Mouse (Mus musculus) cerebellum, adult 2 months (tissue): ENCODE measurements around the gene Mum1l1. TPM values are rescaled to one million over a fixed set of nuclear protein-coding genes. Genes with fewer than 3 reads are reported as not detected.

Source experiments
- DNase-seq, 2 experiments: peaks; one replicate each; pipeline ENCODE4 v3.0.0; 2021
- H3K27ac ChIP-seq: fragments of 200-500 bp; 2 replicates; pipeline ENCODE4 v1.5.1; 2012; ENCODE audit warnings: low read length, control low read depth, inconsistent platforms; ENCODE audit not compliant: insufficient read depth
- H3K27me3 ChIP-seq: fragments of 200-500 bp; 2 replicates; pipeline ENCODE4 v1.6.1; 2012; ENCODE audit warnings: inconsistent platforms, mild to moderate bottlenecking, low read length, moderate library complexity; ENCODE audit not compliant: control insufficient read depth, insufficient read depth
- H3K4me1 ChIP-seq: fragments of 200-500 bp; 2 replicates; pipeline ENCODE4 v1.6.1; 2011; ENCODE audit warnings: low read length; ENCODE audit not compliant: control insufficient read depth, insufficient read depth
- H3K4me3 ChIP-seq: fragments of 200-500 bp; replicated peaks from 2 replicates; pipeline ENCODE3; 2011; ENCODE audit warnings: mild to moderate bottlenecking, low read depth, low read length, control low read depth; ENCODE audit not compliant: insufficient read depth
- CTCF ChIP-seq: fragments of 200-500 bp; IDR thresholded peaks from 2 replicates; pipeline ENCODE4 v1.5.1; 2011; ENCODE audit warnings: low read depth, mild to moderate bottlenecking, control low read depth, low read length, moderate library complexity, borderline replicate concordance; ENCODE audit not compliant: insufficient read depth
- POLR2A ChIP-seq: fragments of 200-500 bp; IDR thresholded peaks from 2 replicates; pipeline ENCODE4 v1.6.1; 2011; ENCODE audit warnings: low read length, control low read depth, borderline replicate concordance; ENCODE audit not compliant: insufficient read depth
- WGBS: fragments of 180-500 bp; shearing (Covaris S2); methylation state at CpG from one replicate; pipeline ENCODE4 v1.1.7; 2018; 5-methylcytosine and 5-hydroxymethylcytosine counted together
- polyA plus RNA-seq: library from polyadenylated mRNA; depleted of rRNA; stranded (reverse); fragments of >200 nt; gene quantifications from 2 replicates; pipeline ENCODE4 v1.2.3, GENCODE M21; 2012; rRNA removed

The Mum1l1 gene
- polyA plus RNA-seq, 1 experiment, result 1.7 TPM

- H3K4me1 ChIP-seq, result no peaks in the 10 kb centered on the region
- H3K27me3 ChIP-seq, result no peaks in the 10 kb centered on the region
- H3K27ac ChIP-seq, result no peak overlapping the region
- H3K4me3 ChIP-seq, result peak overlapping the region; percentile 52
- TF ChIP-seq POLR2A (no peak), CTCF (no peak)
- WGBS, result 19% methylated on average over 10 of the region's 10 CpGs
- peak in 1 of 2 experiments; percentile 6 for DNase-seq
Measured at GRCm38 (mm10) chrX:139217776-139218175, 7.9 kb downstream of the Mum1l1 start.

- TF ChIP-seq POLR2A (no peak), CTCF (peak; percentile 43; the same call in 1 of the 2 replicates)
- peak; percentile 35 to 44 for DNase-seq
- 22% methylated on average over 2 of the region's 2 CpGs for WGBS
Measured at GRCm38 (mm10) chrX:139219017-139219416, 9.2 kb downstream of the Mum1l1 start.

GRCm38 (mm10) chrX:139220830-139221229 lies 11.0 kb downstream of the Mum1l1 start:
- TF ChIP-seq CTCF (no peak), POLR2A (no peak)
- DNase-seq, result no peak
- no peaks in the 10 kb centered on the region for H3K4me1 ChIP-seq
- H3K27ac ChIP-seq, result no peak overlapping the region
- 84% methylated on average over 4 of the region's 4 CpGs for WGBS
- no peaks in the 10 kb centered on the region for H3K27me3 ChIP-seq
- H3K4me3 ChIP-seq, result no peak overlapping the region

More at GRCm38 (mm10) chrX:139219017-139219416, 9.2 kb downstream of the Mum1l1 start:
- Histone ChIP-seq H3K4me3 (no peak overlapping the region), H3K27me3 (no peaks in the 10 kb centered on the region), H3K27ac (no peak overlapping the region), H3K4me1 (no peaks in the 10 kb centered on the region)

GRCm38 (mm10) chrX:139221893-139222292 lies 12.1 kb downstream of the Mum1l1 start:
- no peak for DNase-seq
- no peaks in the 10 kb centered on the region for H3K4me1 ChIP-seq
- H3K4me3 ChIP-seq, result no peak overlapping the region
- no peaks in the 10 kb centered on the region for H3K27me3 ChIP-seq
- no peak for TF ChIP-seq POLR2A
- no peak for TF ChIP-seq CTCF
- H3K27ac ChIP-seq, result no peak overlapping the region
- 41% methylated on average over 3 of the region's 3 CpGs for WGBS

- H3K27me3 ChIP-seq, result no peaks in the 10 kb centered on the region
- no peak overlapping the region for H3K27ac ChIP-seq
- no peak overlapping the region for H3K4me3 ChIP-seq
- no peak for TF ChIP-seq CTCF
- no peaks in the 10 kb centered on the region for H3K4me1 ChIP-seq
- peak; percentile 30 to 50 for DNase-seq
- WGBS, result 28% methylated on average over 9 of the region's 9 CpGs
Measured at GRCm38 (mm10) chrX:139231143-139231542, 21.3 kb downstream of the Mum1l1 start.

GRCm38 (mm10) chrX:139247294-139247693 lies 37.5 kb downstream of the Mum1l1 start:
- Histone ChIP-seq H3K27ac (no peak overlapping the region), H3K27me3 (no peaks in the 10 kb centered on the region), H3K4me1 (no peaks in the 10 kb centered on the region), H3K4me3 (no peak overlapping the region)
- 0 out of 2 replicates have a peak, but pooled peaks have one; percentile 2 for TF ChIP-seq CTCF
- no peak for TF ChIP-seq POLR2A
- no peak for DNase-seq
- WGBS, result 62% methylated on average over 3 of the region's 3 CpGs

- Histone ChIP-seq H3K27me3 (no peaks in the 10 kb centered on the region), H3K27ac (no peak overlapping the region), H3K4me1 (no peaks in the 10 kb centered on the region), H3K4me3 (no peak overlapping the region)
- DNase-seq, result no peak
- WGBS, result 62% methylated on average over 10 of the region's 10 CpGs
- TF ChIP-seq CTCF, result no peak
- no peak for TF ChIP-seq POLR2A
Measured at GRCm38 (mm10) chrX:139257072-139257471, 47.2 kb downstream of the Mum1l1 start.

- H3K27me3 ChIP-seq, result no peaks in the 10 kb centered on the region
- H3K27ac ChIP-seq, result no peak overlapping the region
- no peak overlapping the region for H3K4me3 ChIP-seq
- TF ChIP-seq CTCF (no peak), POLR2A (no peak)
- WGBS, result 90% methylated on average over 4 of the region's 4 CpGs
- no peaks in the 10 kb centered on the region for H3K4me1 ChIP-seq
- no peak for DNase-seq
Measured at GRCm38 (mm10) chrX:139281966-139282365, 72.1 kb downstream of the Mum1l1 start.

Other genes with a start within 250 kb of the Mum1l1 start
- gene Serpina7, start 124.8 kb upstream of the Mum1l1 start, polyA plus RNA-seq, result not detected in 2 replicates
- not detected in 2 replicates for gene 4930513O06Rik, start 123.8 kb upstream of the Mum1l1 start, polyA plus RNA-seq
- gene 4933428M09Rik, start 30.8 kb upstream of the Mum1l1 start, polyA plus RNA-seq, result not detected in 2 replicates
- 0.08 TPM in 1 of 2 replicates, not detected in the other for gene Trap1a, start 123.6 kb downstream of the Mum1l1 start, polyA plus RNA-seq